Mouse (Mus musculus) midbrain, postnatal 0 days (tissue): ENCODE results near the gene Ccl9. TPM values are rescaled to one million over a fixed set of nuclear protein-coding genes. Genes with fewer than 3 reads are reported as not detected.

Source experiments
- ATAC-seq: fragments of 200-750 bp; cut with Nextera tagmentation; 2 replicates; pipeline ENCODE4 v1.8.0; 2017; ENCODE audit warnings: moderate number of reproducible peaks, mild to moderate bottlenecking, moderate TSS enrichment, moderate library complexity; ENCODE audit not compliant: low FRiP score
- DNase-seq: peaks from one replicate; pipeline ENCODE4 v3.0.0-alpha.2; 2015; ENCODE audit warnings: low spot score
- H3K27ac ChIP-seq: fragments of 300-500 bp; sonication (generic); 2 replicates; pipeline ENCODE4 v1.5.1; 2014; ENCODE audit warnings: low read depth, mild to moderate bottlenecking, low read length, mixed read lengths
- H3K27me3 ChIP-seq: fragments of 300-500 bp; sonication (generic); 2 replicates; pipeline ENCODE4 v1.6.1; 2014; ENCODE audit warnings: low read length, control low read depth, mixed read lengths; ENCODE audit not compliant: insufficient read depth
- H3K36me3 ChIP-seq: fragments of 300-500 bp; sonication (generic); 2 replicates; pipeline ENCODE4 v1.6.1; 2014; ENCODE audit warnings: low read length, control low read depth, mixed read lengths; ENCODE audit not compliant: insufficient read depth
- H3K4me1 ChIP-seq: fragments of 300-500 bp; sonication (generic); 2 replicates; pipeline ENCODE4 v1.6.1; 2014; ENCODE audit warnings: mild to moderate bottlenecking, control low read depth, antibody characterized with exemption, low read length, mixed read lengths; ENCODE audit not compliant: insufficient read depth
- H3K4me2 ChIP-seq: fragments of 300-500 bp; sonication (generic); 2 replicates; pipeline ENCODE4 v1.6.1; 2014; ENCODE audit warnings: low read depth, mild to moderate bottlenecking, low read length, mixed read lengths; ENCODE audit not compliant: poor library complexity, severe bottlenecking
- H3K4me3 ChIP-seq: fragments of 300-500 bp; sonication (generic); 2 replicates; pipeline ENCODE4 v1.5.1; 2014; ENCODE audit warnings: low read depth, mild to moderate bottlenecking, low read length, moderate library complexity
- H3K9ac ChIP-seq: fragments of 300-500 bp; sonication (generic); replicated peaks from 2 replicates; pipeline ENCODE4 v1.6.1; 2014; ENCODE audit warnings: mild to moderate bottlenecking, low read length, moderate library complexity, mixed read lengths; ENCODE audit not compliant: poor library complexity, severe bottlenecking
- H3K9me3 ChIP-seq: fragments of 300-500 bp; sonication (generic); 2 replicates; pipeline ENCODE4 v1.6.1; 2016; ENCODE audit warnings: low read length, control low read depth
- CTCF ChIP-seq: IDR thresholded peaks from 2 replicates; pipeline ENCODE4 v1.5.1; 2016; ENCODE audit warnings: antibody characterized with exemption, mild to moderate bottlenecking
- WGBS: fragments of 180-500 bp; shearing (Covaris S2); extraction: QIAGEN DNeasy Blood & Tissue Kit; methylation state at CpG from one replicate; pipeline ENCODE4 v1.1.7; 2014; 5-methylcytosine and 5-hydroxymethylcytosine counted together
- polyA plus RNA-seq: library from polyadenylated mRNA; unstranded; fragments of >200 nt; fragmentation: Nextera tagmentation; extraction: Ambion mirVana; gene quantifications from 2 replicates; pipeline ENCODE4 v1.2.1, GENCODE M21; 2015
- total RNA-seq: library from RNA; depleted of rRNA; stranded (reverse); fragments of >200 nt; gene quantifications from 2 replicates; pipeline ENCODE4 v1.2.3, GENCODE M21; 2014

Ccl9 gene
- total and polyA plus RNA-seq, 2 experiments from 2014 or later, result 1.9 to 2.9 TPM

GRCm38 (mm10) chr11:83598207-83598837 is 19.9 kb upstream of the Ccl9 start:
- Histone ChIP-seq H3K4me1 (no peaks in the 10 kb centered on the region), H3K27ac (no peak overlapping the region), H3K9ac (no peak overlapping the region), H3K36me3 (no peaks in the 10 kb centered on the region), H3K27me3 (no peaks in the 10 kb centered on the region), H3K4me2 (no peak overlapping the region), H3K9me3 (no peaks in the 10 kb centered on the region), H3K4me3 (no peak overlapping the region)
- no peak for TF ChIP-seq CTCF
- no peak for DNase-seq
- no peak for ATAC-seq
- 91% methylated on average over 3 of the region's 3 CpGs for WGBS

GRCm38 (mm10) chr11:83597796-83598195 is 19.4 kb upstream of the Ccl9 start:
- TF ChIP-seq CTCF, result no peak

GRCm38 (mm10) chr11:83595669-83596455 is 17.4 kb upstream of the Ccl9 start:
- Histone ChIP-seq H3K36me3 (no peaks in the 10 kb centered on the region), H3K27ac (no peak overlapping the region), H3K4me2 (no peak overlapping the region), H3K9me3 (no peaks in the 10 kb centered on the region), H3K4me1 (no peaks in the 10 kb centered on the region), H3K27me3 (no peaks in the 10 kb centered on the region), H3K9ac (no peak overlapping the region), H3K4me3 (no peak overlapping the region)
- TF ChIP-seq CTCF, result no peak
- DNase-seq (no peak), ATAC-seq (no peak)
- 83% methylated on average over 7 of the region's 7 CpGs for WGBS

More at GRCm38 (mm10) chr11:83597796-83598195, 19.4 kb upstream of the Ccl9 start:
- Histone ChIP-seq H3K9ac (no peak overlapping the region), H3K36me3 (no peaks in the 10 kb centered on the region), H3K4me1 (no peaks in the 10 kb centered on the region), H3K9me3 (no peaks in the 10 kb centered on the region), H3K4me2 (no peak overlapping the region), H3K27me3 (no peaks in the 10 kb centered on the region), H3K27ac (no peak overlapping the region), H3K4me3 (no peak overlapping the region)
- DNase-seq (no peak), ATAC-seq (no peak)
- 95% methylated on average over 7 of the region's 7 CpGs for whole genome bisulfite sequencing

- H3K36me3 ChIP-seq, result no peaks in the 10 kb centered on the region
- no peaks in the 10 kb centered on the region for H3K4me1 ChIP-seq
- ATAC-seq, result no peak
- no peak overlapping the region for H3K9ac ChIP-seq
- H3K4me2 ChIP-seq, result no peak overlapping the region
- no peak for TF ChIP-seq CTCF
- H3K27me3 ChIP-seq, result no peaks in the 10 kb centered on the region
- H3K9me3 ChIP-seq, result no peaks in the 10 kb centered on the region
- no peak overlapping the region for H3K27ac ChIP-seq
- DNase-seq, result no peak
- 92% methylated on average over 5 of the region's 5 CpGs for WGBS
- no peak overlapping the region for H3K4me3 ChIP-seq
These were observed 15.0 kb upstream of the Ccl9 start for GRCm38 (mm10) chr11:83593453-83593852.

- Histone ChIP-seq H3K9ac (no peak within 1 kb of the TSS), H3K9me3 (no peaks in the 10 kb centered on the region), H3K4me3 (no peak within 1 kb of the TSS), H3K27me3 (no peaks in the 10 kb centered on the region), H3K36me3 (no peaks in the 10 kb centered on the region), H3K4me1 (no peaks in the 10 kb centered on the region), H3K27ac (no peak within 1 kb of the TSS), H3K4me2 (no peak within 1 kb of the TSS)
- WGBS, result 56% methylated on average over 2 of the region's 2 CpGs
- no peak for ATAC-seq
- no peak for DNase-seq
- no peak for TF ChIP-seq CTCF
These were observed 14.4 kb upstream of the Ccl9 start, which contains the start of gene Ccl6 for GRCm38 (mm10) chr11:83592853-83593252. Gene Ccl6, minus strand, starts transcription at chr11:83593087.

GRCm38 (mm10) chr11:83584232-83584631 is 5.8 kb upstream of the Ccl9 start:
- H3K27me3 ChIP-seq, result no peaks in the 10 kb centered on the region
- WGBS, result 74% methylated on average over 2 of the region's 2 CpGs

More at GRCm38 (mm10) chr11:83584232-83584631, 5.8 kb upstream of the Ccl9 start:
- no peak overlapping the region for H3K4me3 ChIP-seq
- H3K9me3 ChIP-seq, result no peaks in the 10 kb centered on the region
- H3K4me2 ChIP-seq, result no peak overlapping the region
- no peaks in the 10 kb centered on the region for H3K4me1 ChIP-seq
- DNase-seq (no peak), ATAC-seq (no peak)
- no peak for TF ChIP-seq CTCF
- no peak overlapping the region for H3K27ac ChIP-seq
- H3K9ac ChIP-seq, result no peak overlapping the region
- no peaks in the 10 kb centered on the region for H3K36me3 ChIP-seq
